Comparison of ENCODE assay signal across 10 mouse cellular contexts in the genomic region with DNA sequence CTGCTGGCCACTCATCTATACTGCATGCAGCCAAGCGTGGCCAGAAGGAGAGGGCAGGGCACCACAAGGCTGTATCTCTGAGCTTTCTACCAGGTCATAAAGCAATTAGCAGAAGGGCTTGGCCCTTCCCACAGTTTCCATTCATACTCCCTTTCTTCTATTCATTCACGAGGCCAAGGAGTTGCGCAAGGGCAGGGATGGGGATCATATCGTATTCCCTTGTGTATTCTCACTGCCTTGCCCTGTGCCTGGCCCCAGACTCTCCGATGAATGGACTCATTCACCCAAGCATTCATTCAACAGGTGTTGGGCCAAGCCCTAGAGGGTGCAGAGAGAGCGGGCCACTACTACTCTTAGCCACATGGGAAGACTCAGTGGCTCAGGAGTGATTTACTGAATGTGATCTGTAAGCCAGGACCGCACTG.
DNase-seq lines count a peak whose midpoint lies in the region; ATAC-seq and TF ChIP-seq lines count a peak whose summit lies in the region.
"Had no signal": no experiment of that assay in that cellular context is flagged by ENCODE, and none has a peak within 500 bp of the region (broad histone marks: within the 10 kb centered on the region; RNA-seq: fewer than 3 reads in every experiment).

No protein-coding gene starts in this region.

- peak; percentile 95 for ATAC-seq in intestine, postnatal 0 days
- ATAC-seq: forebrain, embryonic 16.5 days had no signal

- H3K36me3 ChIP-seq in intestine, postnatal 0 days (ENCODE audit: control insufficient read depth, insufficient read depth), result no peaks in the 10 kb centered on the region

- peak overlapping the region; percentile 43; the same call in 1 of the 2 replicates for H3K27ac ChIP-seq in intestine, postnatal 0 days (ENCODE audit: low read depth, low read length)

- peak; percentile 26 to 41 for DNase-seq in heart, adult 9 months (ENCODE audit: low spot score in 2 of 2)
- no peak for DNase-seq in heart, postnatal 10 days
- DNase-seq in 3134 (ENCODE audit: extremely low read depth, insufficient read length, low spot score), result peak; percentile 76
- DNase-seq in NIH3T3 (ENCODE audit: low read depth), result peak; percentile 72
- no peak for DNase-seq in frontal cortex, adult 2 months (ENCODE audit: extremely low spot score in 1 of 2, low spot score in 1 of 2)
- DNase-seq in liver, result no peak
- no peak for DNase-seq in right cerebral cortex, adult 18-20 months
- DNase-seq: kidney, adult 11 months had no signal

- no peak for TF ChIP-seq CTCF in intestine, postnatal 0 days (IDR thresholded peaks at IDR 0.05; ENCODE audit: low read depth)

- H3K9ac ChIP-seq in intestine, postnatal 0 days (ENCODE audit: low read depth, low read length), result no peak overlapping the region

- no peaks in the 10 kb centered on the region; the same call in 1 of the 2 replicates for H3K27me3 ChIP-seq in intestine, postnatal 0 days (replicated peaks; ENCODE audit: control insufficient read depth, insufficient read depth, low read length)

- no peaks in the 10 kb centered on the region for H3K9me3 ChIP-seq in intestine, postnatal 0 days (ENCODE audit: control insufficient read depth)

- H3K4me2 ChIP-seq in intestine, postnatal 0 days (replicated peaks; ENCODE audit: low read depth), result no peak overlapping the region

- H3K4me3 ChIP-seq in intestine, postnatal 0 days (ENCODE audit: low read depth, low read length), result no peak overlapping the region

- 39% methylated on average over 7 of the region's 7 CpGs for WGBS in intestine, postnatal 0 days

- peaks cover 12% of the 10 kb centered on the region for H3K4me1 ChIP-seq in intestine, postnatal 0 days (replicated peaks; ENCODE audit: control insufficient read depth, insufficient read depth, low read length)

- intact Hi-C loops in heart, postnatal 10 days (cut with DNase I), result no loop called here

Comparison
In these comparisons a context has a peak if more than half of its experiments do, and no peak if none do; other contexts are left out.
1. DNase-seq: peak in heart, adult 9 months (2 of 2), 3134 (single experiment) and NIH3T3 (single experiment); none in heart, postnatal 10 days (0 of 2), frontal cortex, adult 2 months (0 of 2), liver (single experiment) and right cerebral cortex, adult 18-20 months (single experiment).